Mouse (Mus musculus): ENCODE measurements at regions not wholly inside any gene's neighbourhood (a gene's known extent, or its start where the extent isn't known, plus 50 kb on each side); places are given as distances from the start of the nearest gene placed in this dataset.
A peak's percentile ranks its signal among the peaks of the same experiment; 100 is the strongest.

- DNase-seq = no peak
Observed at GRCm38 (mm10) chr5:51110006-51110405, 457.5 kb downstream of the Ppargc1a start.

DNA sequence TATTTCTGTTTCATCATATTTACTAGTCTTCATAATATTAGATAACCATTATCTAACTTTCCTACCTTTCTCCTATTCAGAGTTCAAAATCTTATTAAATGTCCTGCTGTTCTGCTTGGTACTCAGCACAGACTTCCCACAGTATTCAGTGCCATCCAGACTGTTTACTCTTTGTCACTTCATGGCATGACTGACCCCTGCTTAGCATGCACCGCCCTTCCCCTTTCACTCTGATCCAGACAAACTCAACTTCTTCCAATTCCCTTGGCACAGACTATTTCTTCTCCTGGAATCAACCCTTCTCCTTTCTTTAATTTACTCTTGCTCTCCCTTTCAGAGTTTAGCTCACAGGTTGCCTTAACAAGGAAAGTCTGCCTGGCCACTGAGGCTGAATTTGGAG, 458.8 kb downstream of the Ppargc1a start:
- no peak for DNase-seq

- DNase-seq = no peak
Observed at GRCm38 (mm10) chr5:51108181-51108580, 459.3 kb downstream of the Ppargc1a start.

- DNase-seq = no peak
Observed at GRCm38 (mm10) chr5:51099902-51100301, 467.6 kb downstream of the Ppargc1a start.

GRCm38 (mm10) chr5:51072674-51073468, 494.7 kb downstream of the Ppargc1a start:
- no peak for DNase-seq

GRCm38 (mm10) chr5:51072146-51072545, 495.4 kb downstream of the Ppargc1a start:
- DNase-seq = no peak

GRCm38 (mm10) chr5:51069668-51070067, 497.9 kb downstream of the Ppargc1a start:
- DNase-seq = no peak

DNA sequence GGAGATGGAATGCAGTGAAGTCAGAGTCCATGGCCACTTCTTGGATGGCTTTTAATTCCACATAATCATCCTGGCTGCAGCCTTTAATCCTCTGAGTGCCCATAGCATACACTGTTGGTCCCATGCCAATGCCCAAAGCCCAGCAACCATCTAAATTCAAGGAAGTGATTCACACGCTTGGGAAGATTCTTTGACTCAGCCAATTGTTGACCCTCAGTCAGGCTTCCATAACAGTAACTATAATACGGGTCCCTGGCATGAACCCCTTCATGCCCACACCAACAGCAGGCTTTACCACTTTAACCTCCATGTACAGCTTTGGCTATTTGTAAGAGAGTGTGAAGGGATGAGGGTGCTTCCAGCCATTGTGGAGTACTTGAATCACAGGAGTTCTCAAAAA, 521.7 kb downstream of the Ppargc1a start:
- DNase-seq = no peak

- DNase-seq = no peak
Observed at GRCm38 (mm10) chr5:51041541-51042217, 525.8 kb downstream of the Ppargc1a start.

- DNase-seq = no peak
Observed at GRCm38 (mm10) chr5:51040926-51041325, 526.6 kb downstream of the Ppargc1a start.

GRCm38 (mm10) chr5:51040463-51040862, 527.1 kb downstream of the Ppargc1a start:
- no peak for DNase-seq

- peak in 1 of 2 experiments; percentile 20 for DNase-seq
Observed at GRCm38 (mm10) chr5:51039713-51040178, 527.8 kb downstream of the Ppargc1a start.

DNA sequence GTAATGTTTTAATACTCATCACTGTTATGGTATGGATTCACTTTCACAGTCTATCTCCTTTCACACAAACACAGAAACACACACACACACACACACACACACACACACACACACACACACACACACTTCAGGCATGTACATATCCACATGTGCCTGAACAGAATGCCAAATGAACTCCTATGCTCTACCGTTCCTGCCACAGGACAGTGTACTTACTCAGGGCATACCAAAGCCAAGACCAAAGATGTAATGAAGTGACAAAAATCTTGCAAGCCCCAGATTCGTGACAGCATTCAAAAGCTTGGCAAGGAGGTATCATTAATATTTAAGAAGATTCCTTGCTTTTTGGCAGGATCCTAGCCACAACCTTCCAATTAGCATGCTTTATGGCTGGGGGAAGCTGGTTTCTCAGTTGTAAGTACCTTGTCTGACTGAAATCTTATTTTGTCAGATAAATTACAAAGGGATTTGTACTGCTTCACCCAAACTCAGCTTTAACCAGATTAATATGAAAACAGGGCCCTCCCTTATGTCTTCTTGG, 531.0 kb downstream of the Ppargc1a start:
- no peak for DNase-seq

- DNase-seq = no peak
Observed at GRCm38 (mm10) chr5:51028966-51029365, 538.6 kb downstream of the Ppargc1a start.

- no peak for DNase-seq
Observed at GRCm38 (mm10) chr5:50990822-50991537, 576.5 kb downstream of the Ppargc1a start.

All from cerebellum, postnatal 25 days (tissue).